Mouse (Mus musculus): Measurements from ENCODE around the gene Strap.

Gene Strap

DNA sequence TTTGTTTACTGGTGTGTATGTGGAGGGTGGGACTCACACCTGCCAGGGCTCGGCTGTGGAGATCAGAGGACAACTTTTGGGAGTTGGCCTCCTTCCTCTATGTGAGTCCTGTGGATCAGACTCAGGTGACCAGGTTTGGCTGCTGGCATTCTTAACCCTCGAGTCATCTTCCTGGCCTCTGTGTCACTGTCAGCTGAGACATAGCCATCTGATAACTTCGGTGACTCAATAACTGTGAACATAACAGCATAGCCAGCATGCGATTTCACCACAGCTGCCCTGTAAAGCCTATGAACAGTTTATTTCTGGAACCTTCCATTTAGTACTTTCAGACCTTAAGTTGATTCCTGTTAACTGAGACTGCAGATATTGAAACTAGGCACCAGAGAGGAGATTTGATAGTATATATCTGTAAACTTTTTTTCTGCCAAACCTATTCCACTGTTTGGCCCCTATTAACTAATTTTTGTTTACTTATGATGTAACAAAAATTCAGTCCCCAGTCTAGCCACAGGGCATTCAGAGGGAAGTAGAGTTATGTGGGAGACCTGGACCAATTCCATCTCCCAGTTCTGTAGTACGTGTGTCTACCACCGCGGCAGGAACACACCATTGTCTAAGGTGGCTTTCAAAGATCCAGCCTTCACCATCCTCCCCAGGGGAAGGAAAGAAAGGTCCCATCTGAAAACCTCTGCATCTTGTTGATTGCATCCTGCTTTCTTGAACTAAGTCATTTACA, 49.2 kb downstream of the Strap start:
- DNase-seq: no peak

- DNase-seq: no peak
Observed at GRCm38 (mm10) chr6:137788976-137789590, 54.2 kb downstream of the Strap start.

- no peak for DNase-seq
Observed at GRCm38 (mm10) chr6:137789658-137790057, 54.8 kb downstream of the Strap start.

- DNase-seq: no peak
Observed at GRCm38 (mm10) chr6:137795494-137795893, 60.6 kb downstream of the Strap start.

DNA sequence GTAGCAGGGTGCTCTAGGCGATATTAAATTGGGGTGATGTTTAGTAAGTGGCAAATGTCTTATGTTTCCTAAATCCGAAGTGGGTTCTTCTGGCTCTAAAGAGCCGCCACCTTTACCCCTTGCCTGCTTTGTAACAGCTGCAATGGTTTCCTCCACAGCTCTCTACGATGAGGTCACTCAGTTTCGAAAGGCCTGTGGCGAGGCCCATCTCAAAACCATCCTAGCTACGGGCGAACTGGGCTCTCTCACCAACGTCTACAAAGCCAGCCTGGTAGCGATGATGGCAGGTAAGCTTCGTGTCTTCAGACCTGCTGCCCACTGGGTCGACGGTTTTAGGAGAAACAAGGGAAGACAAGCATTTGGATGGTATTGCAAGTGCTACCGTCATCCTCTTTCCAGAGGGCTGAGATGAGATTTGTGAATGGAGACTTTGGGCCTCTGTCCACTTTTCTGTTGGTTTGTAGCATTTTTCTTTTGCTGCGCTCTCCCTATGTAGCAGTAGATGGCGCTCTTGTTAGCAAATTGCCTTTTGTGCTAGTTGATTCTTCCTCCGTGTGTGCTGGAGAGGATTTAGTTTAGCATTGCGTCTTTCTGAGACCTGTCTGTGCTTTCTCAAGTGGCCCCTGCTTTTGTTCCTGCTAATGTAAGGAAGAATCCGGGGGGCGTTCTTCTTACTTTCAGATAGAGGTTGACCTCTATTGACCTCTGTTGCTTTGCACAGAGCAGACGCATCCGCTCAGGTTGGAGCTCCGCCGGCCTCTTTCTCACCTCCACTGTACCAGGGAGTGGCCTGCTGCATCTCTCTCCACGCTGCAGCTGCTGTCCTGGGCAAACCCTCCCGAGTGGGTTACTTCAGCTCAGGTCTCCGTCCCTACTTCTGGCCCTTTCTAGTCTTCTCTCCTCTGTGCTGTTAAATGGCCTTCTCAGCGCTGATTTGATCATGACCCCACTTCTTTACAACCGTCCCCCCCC, 62.0 kb downstream of the Strap start:
- DNase-seq: no peak

- no peak for DNase-seq
Observed at GRCm38 (mm10) chr6:137799253-137799652, 64.4 kb downstream of the Strap start.
